Mouse (Mus musculus) inflammation-experienced regulatory T-cells (primary cell): ENCODE data around the gene Cep85l. TPM values are rescaled to one million over a fixed set of nuclear protein-coding genes. Genes with fewer than 3 reads are reported as not detected.

Source experiments
- polyA plus RNA-seq, 2 experiments: library from polyadenylated mRNA; unstranded; fragments of 100-300 nt; shearing (Covaris generic); gene quantifications; one replicate each; pipeline ENCODE4 v1.2.1; 2017

Gene Cep85l
- 10 to 100 TPM in 1 of 2 experiments, 1 to 10 TPM in 1; 8.2 to 18.5 TPM for polyA plus RNA-seq

GRCm38 (mm10) chr10:53379709-53380106, at the start of gene Cep85l:
TSS of gene Cep85l (minus strand) at chr10:53379947.

GRCm38 (mm10) chr10:53337162-53337923, 42.4 kb downstream of the Cep85l start, which contains the start of gene Pln:
TSS of gene Pln (plus strand) at chr10:53337667.

Other genes with a start within 250 kb of the Cep85l start
- gene Pln, start 42.3 kb downstream of the Cep85l start, polyA plus RNA-seq, result 1 to 10 TPM; 4.6 to 5.0 TPM
- 10 to 100 TPM; 72.8 to 94.7 TPM for gene Asf1a, start 216.8 kb upstream of the Cep85l start, polyA plus RNA-seq